Mouse (Mus musculus) liver, embryonic 15.5 days (tissue): Measurements from ENCODE around the gene Mylk. TPM values are rescaled to one million over a fixed set of nuclear protein-coding genes. Genes with fewer than 3 reads are reported as not detected.
A peak's percentile ranks its signal among the peaks of the same experiment; 100 is the strongest.

Experiments used
- ATAC-seq: fragments of 200-750 bp; cut with Nextera tagmentation; 2 replicates; pipeline ENCODE4 v1.8.0; 2017; ENCODE audit warnings: moderate number of reproducible peaks, mild to moderate bottlenecking, moderate library complexity; ENCODE audit not compliant: insufficient read depth
- H3K27ac ChIP-seq: fragments of 300-500 bp; sonication (generic); replicated peaks from 2 replicates; pipeline ENCODE4 v1.5.1; 2015; ENCODE audit warnings: mild to moderate bottlenecking, inconsistent platforms
- H3K27me3 ChIP-seq: fragments of 300-500 bp; sonication (generic); 2 replicates; pipeline ENCODE4 v1.6.1; 2015; ENCODE audit warnings: mild to moderate bottlenecking, inconsistent platforms
- H3K36me3 ChIP-seq: fragments of 300-500 bp; sonication (generic); replicated peaks from 2 replicates; pipeline ENCODE4 v1.6.1; 2015; ENCODE audit warnings: moderate library complexity, mild to moderate bottlenecking, inconsistent platforms
- H3K4me1 ChIP-seq: fragments of 300-500 bp; sonication (generic); replicated peaks from 2 replicates; pipeline ENCODE4 v1.6.1; 2015; ENCODE audit warnings: inconsistent platforms
- H3K4me2 ChIP-seq: fragments of 300-500 bp; sonication (generic); 2 replicates; pipeline ENCODE4 v1.6.1; 2015; ENCODE audit warnings: moderate library complexity, mild to moderate bottlenecking, inconsistent platforms
- H3K4me3 ChIP-seq: fragments of 300-500 bp; sonication (generic); replicated peaks from 2 replicates; pipeline ENCODE4 v1.5.1; 2015; ENCODE audit warnings: mild to moderate bottlenecking, inconsistent platforms
- H3K9ac ChIP-seq: fragments of 300-500 bp; sonication (generic); 2 replicates; pipeline ENCODE4 v1.6.1; 2015; ENCODE audit warnings: moderate library complexity, mild to moderate bottlenecking, inconsistent platforms
- H3K9me3 ChIP-seq: fragments of 300-500 bp; sonication (generic); replicated peaks from 2 replicates; pipeline ENCODE4 v1.6.1; 2016; ENCODE audit warnings: inconsistent platforms
- WGBS: fragments of 180-500 bp; shearing (Covaris S2); methylation state at CpG from one replicate; pipeline ENCODE4 v1.1.7; 2015; ENCODE audit warnings: mixed read lengths; ENCODE audit not compliant: insufficient replicate concordance; 5-methylcytosine and 5-hydroxymethylcytosine counted together
- polyA plus RNA-seq: library from polyadenylated mRNA; unstranded; fragments of >200 nt; fragmentation: Nextera tagmentation; extraction: Ambion mirVana; gene quantifications from 2 replicates; pipeline ENCODE4 v1.2.1, GENCODE M21; 2015

The Mylk gene
- polyA plus RNA-seq, 1 experiment from 2014 or later = 4.4 TPM

- Histone ChIP-seq H3K27me3 (peaks cover 8% of the 10 kb centered on the region; the same call in 1 of the 2 replicates), H3K36me3 (no peaks in the 10 kb centered on the region), H3K9ac (no peak overlapping the region), H3K27ac (no peak overlapping the region), H3K4me1 (no peaks in the 10 kb centered on the region), H3K9me3 (no peaks in the 10 kb centered on the region), H3K4me3 (no peak overlapping the region), H3K4me2 (no peak overlapping the region)
- ATAC-seq = no peak
- 63% methylated on average over 5 of the region's 5 CpGs for WGBS
These were observed 259.3 kb downstream of the Mylk start for GRCm38 (mm10) chr16:35004356-35004755.

- Histone ChIP-seq H3K4me1 (no peaks in the 10 kb centered on the region), H3K4me2 (no peak overlapping the region), H3K36me3 (no peaks in the 10 kb centered on the region), H3K4me3 (no peak overlapping the region), H3K27ac (no peak overlapping the region), H3K9me3 (no peaks in the 10 kb centered on the region), H3K27me3 (peaks cover 8% of the 10 kb centered on the region; the same call in 1 of the 2 replicates), H3K9ac (no peak overlapping the region)
- no peak for ATAC-seq
- WGBS = 59% methylated on average over 2 of the region's 2 CpGs
These were observed 259.7 kb downstream of the Mylk start for GRCm38 (mm10) chr16:35004756-35005155.

GRCm38 (mm10) chr16:35006251-35006650 lies 261.2 kb downstream of the Mylk start:
- Histone ChIP-seq H3K9ac (no peak overlapping the region), H3K27me3 (0 out of 2 replicates have a peak, but pooled peaks cover 3% of the 10 kb centered on the region), H3K4me3 (no peak overlapping the region), H3K4me1 (no peaks in the 10 kb centered on the region), H3K4me2 (no peak overlapping the region), H3K36me3 (no peaks in the 10 kb centered on the region), H3K27ac (no peak overlapping the region), H3K9me3 (no peaks in the 10 kb centered on the region)
- no peak for ATAC-seq
- WGBS = 70% methylated on average over 5 of the region's 5 CpGs

- Histone ChIP-seq H3K4me2 (no peak overlapping the region), H3K4me1 (no peaks in the 10 kb centered on the region), H3K27ac (no peak overlapping the region), H3K36me3 (no peaks in the 10 kb centered on the region), H3K9me3 (no peaks in the 10 kb centered on the region), H3K27me3 (no peaks in the 10 kb centered on the region), H3K9ac (no peak overlapping the region), H3K4me3 (no peak overlapping the region)
- ATAC-seq = no peak
- 72% methylated on average over 1 of the region's 1 CpGs for WGBS
These were observed 262.4 kb downstream of the Mylk start for GRCm38 (mm10) chr16:35007361-35007760.

- no peaks in the 10 kb centered on the region for H3K36me3 ChIP-seq
- ATAC-seq = no peak
- no peaks in the 10 kb centered on the region for H3K27me3 ChIP-seq
- H3K9me3 ChIP-seq = no peaks in the 10 kb centered on the region
- no peak overlapping the region for H3K4me3 ChIP-seq
- H3K9ac ChIP-seq = no peak overlapping the region
- H3K27ac ChIP-seq = no peak overlapping the region
- no peak overlapping the region for H3K4me2 ChIP-seq
- H3K4me1 ChIP-seq = no peaks in the 10 kb centered on the region
These were observed 263.4 kb downstream of the Mylk start for GRCm38 (mm10) chr16:35008447-35008846.

GRCm38 (mm10) chr16:35013501-35013900 lies 268.5 kb downstream of the Mylk start:
- H3K27me3 ChIP-seq = peaks cover 1% of the 10 kb centered on the region
- no peak overlapping the region for H3K9ac ChIP-seq
- no peaks in the 10 kb centered on the region for H3K4me1 ChIP-seq
- H3K4me3 ChIP-seq = no peak overlapping the region
- H3K9me3 ChIP-seq = no peaks in the 10 kb centered on the region
- ATAC-seq = no peak
- H3K36me3 ChIP-seq = no peaks in the 10 kb centered on the region
- H3K27ac ChIP-seq = no peak overlapping the region
- 49% methylated on average over 2 of the region's 2 CpGs for WGBS
- H3K4me2 ChIP-seq = no peak overlapping the region

GRCm38 (mm10) chr16:35016491-35016890 lies 271.5 kb downstream of the Mylk start:
- no peak for ATAC-seq

GRCm38 (mm10) chr16:35018470-35018974 lies 273.5 kb downstream of the Mylk start:
- Histone ChIP-seq H3K9ac (no peak overlapping the region), H3K9me3 (no peaks in the 10 kb centered on the region), H3K27me3 (peaks cover 19% of the 10 kb centered on the region), H3K4me3 (no peak overlapping the region), H3K27ac (no peak overlapping the region), H3K4me2 (no peak overlapping the region), H3K36me3 (no peaks in the 10 kb centered on the region), H3K4me1 (peaks cover 6% of the 10 kb centered on the region; the same call in 1 of the 2 replicates)
- WGBS = 63% methylated on average over 1 of the region's 1 CpGs
- ATAC-seq = no peak

More at GRCm38 (mm10) chr16:35016491-35016890, 271.5 kb downstream of the Mylk start:
- no peaks in the 10 kb centered on the region for H3K4me1 ChIP-seq
- H3K4me3 ChIP-seq = no peak overlapping the region
- H3K4me2 ChIP-seq = no peak overlapping the region
- 55% methylated on average over 3 of the region's 3 CpGs for WGBS
- no peak overlapping the region for H3K27ac ChIP-seq
- H3K9ac ChIP-seq = no peak overlapping the region
- H3K9me3 ChIP-seq = no peaks in the 10 kb centered on the region
- no peaks in the 10 kb centered on the region for H3K36me3 ChIP-seq
- peaks cover 19% of the 10 kb centered on the region for H3K27me3 ChIP-seq

- H3K27ac ChIP-seq = no peak overlapping the region
- H3K9me3 ChIP-seq = no peaks in the 10 kb centered on the region
- peak overlapping the region; percentile 88 for H3K4me2 ChIP-seq
- H3K4me1 ChIP-seq = peaks cover 10% of the 10 kb centered on the region; the same call in 1 of the 2 replicates
- H3K4me3 ChIP-seq = peak overlapping the region; percentile 93
- no peak overlapping the region for H3K9ac ChIP-seq
- no peak for ATAC-seq
- WGBS = 46% methylated on average over 5 of the region's 5 CpGs
- H3K27me3 ChIP-seq = peaks cover 19% of the 10 kb centered on the region
- 0 out of 2 replicates have a peak, but pooled peaks cover 4% of the 10 kb centered on the region for H3K36me3 ChIP-seq
These were observed 276.9 kb downstream of the Mylk start for GRCm38 (mm10) chr16:35021903-35022241.

GRCm38 (mm10) chr16:35022242-35023137 lies 277.5 kb downstream of the Mylk start, which contains the start of gene Hacd2:
Gene Hacd2, plus strand, starts transcription at chr16:35022428.
- ATAC-seq = peak; percentile 95
- H3K4me3 ChIP-seq = peak within 1 kb of the TSS; percentile 93
- 0 out of 2 replicates have a peak, but pooled peaks cover 4% of the 10 kb centered on the region for H3K36me3 ChIP-seq
- no peaks in the 10 kb centered on the region for H3K9me3 ChIP-seq
- WGBS = under 1% methylated on average over 97 of the region's 97 CpGs
- peak within 1 kb of the TSS; percentile 81 for H3K9ac ChIP-seq
- H3K27ac ChIP-seq = peak within 1 kb of the TSS; percentile 84
- H3K27me3 ChIP-seq = peaks cover 19% of the 10 kb centered on the region
- H3K4me2 ChIP-seq = peak within 1 kb of the TSS; percentile 88
- H3K4me1 ChIP-seq = peaks cover 10% of the 10 kb centered on the region; the same call in 1 of the 2 replicates

- 0 out of 2 replicates have a peak, but pooled peaks cover 4% of the 10 kb centered on the region for H3K36me3 ChIP-seq
- peaks cover 19% of the 10 kb centered on the region for H3K27me3 ChIP-seq
- peak overlapping the region; percentile 93 for H3K4me3 ChIP-seq
- H3K9me3 ChIP-seq = no peaks in the 10 kb centered on the region
- H3K27ac ChIP-seq = peak overlapping the region; percentile 84
- 10% methylated on average over 8 of the region's 8 CpGs for WGBS
- H3K4me2 ChIP-seq = peak overlapping the region; percentile 88
- peaks cover 10% of the 10 kb centered on the region; the same call in 1 of the 2 replicates for H3K4me1 ChIP-seq
- ATAC-seq = no peak
- H3K9ac ChIP-seq = peak overlapping the region; percentile 81
These were observed 278.2 kb downstream of the Mylk start for GRCm38 (mm10) chr16:35023138-35023735.
